Mouse (Mus musculus): ENCODE results near the gene Gpr182.

- TF ChIP-seq POLR2A (IDR thresholded peaks at IDR 0.05; ENCODE audit: control insufficient read depth in 1 of 2, insufficient read depth in 1 of 2, low read depth in 1 of 2, low read length in 2 of 2, poor library complexity in 1 of 2) (no peak), CTCF (IDR thresholded peaks at IDR 0.05 in 2 of 3, conservative IDR thresholded peaks at IDR 0.05 in 1 of 3; ENCODE audit: control insufficient read depth in 1 of 3, insufficient read depth in 1 of 3, low read depth in 2 of 3, low read length in 3 of 3, poor library complexity in 1 of 3, severe bottlenecking in 1 of 3) (no peak), TCF12 (IDR thresholded peaks at IDR 0.05; ENCODE audit: low read depth, low read length) (no peak)
Observed at GRCm38 (mm10) chr10:127703299-127703698, 48.2 kb downstream of the Gpr182 start.

Data from MEL (cell line).